Mouse (Mus musculus): ENCODE measurements around the gene Tap2.

DNA sequence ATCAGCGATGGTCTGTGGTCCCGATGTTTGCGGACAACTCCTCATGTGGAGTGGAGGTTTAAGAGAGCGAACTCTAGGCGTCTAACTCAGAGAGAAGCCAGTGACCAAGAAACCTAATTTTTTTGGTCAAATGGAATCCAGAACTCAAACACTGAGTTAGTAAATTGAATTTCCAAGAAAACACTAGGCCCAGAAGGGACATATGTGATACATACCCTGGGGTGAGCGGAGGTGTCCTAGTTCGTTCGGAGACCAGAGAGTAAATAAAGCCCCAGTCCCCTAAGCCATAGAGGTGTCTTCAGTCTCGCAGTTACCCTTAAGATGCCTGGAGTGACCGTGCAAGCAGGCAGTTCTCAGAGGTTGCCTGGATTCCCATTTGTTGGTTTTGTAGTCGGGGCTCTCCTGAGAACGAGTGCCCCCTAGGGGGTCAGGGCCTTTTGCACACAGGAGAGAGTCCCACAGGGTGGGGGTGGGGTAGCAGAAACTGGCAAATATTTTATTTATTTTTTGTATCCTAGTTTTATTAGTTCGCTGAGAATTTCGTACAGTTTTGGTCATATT, 60.6 kb downstream of the Tap2 start:
- TF ChIP-seq CTCF (conservative IDR thresholded peaks at IDR 0.05; ENCODE audit: low read length) (0 out of 2 replicates have a peak, but pooled peaks have one; percentile 9), NANOG (IDR thresholded peaks at IDR 0.05; ENCODE audit: borderline replicate concordance, low read length) (no peak), POU5F1 (IDR thresholded peaks at IDR 0.05; ENCODE audit: borderline replicate concordance, low read length) (no peak)

Measured in E14TG2a.4 (cell line).